Mouse (Mus musculus): ENCODE measurements around the gene Mn1.

Gene Mn1

GRCm38 (mm10) chr5:111416591-111417374 is at the start of gene Mn1:
Gene Mn1 (plus strand): TSS chr5:111417362.
- DNase-seq: peak; percentile 86

DNA sequence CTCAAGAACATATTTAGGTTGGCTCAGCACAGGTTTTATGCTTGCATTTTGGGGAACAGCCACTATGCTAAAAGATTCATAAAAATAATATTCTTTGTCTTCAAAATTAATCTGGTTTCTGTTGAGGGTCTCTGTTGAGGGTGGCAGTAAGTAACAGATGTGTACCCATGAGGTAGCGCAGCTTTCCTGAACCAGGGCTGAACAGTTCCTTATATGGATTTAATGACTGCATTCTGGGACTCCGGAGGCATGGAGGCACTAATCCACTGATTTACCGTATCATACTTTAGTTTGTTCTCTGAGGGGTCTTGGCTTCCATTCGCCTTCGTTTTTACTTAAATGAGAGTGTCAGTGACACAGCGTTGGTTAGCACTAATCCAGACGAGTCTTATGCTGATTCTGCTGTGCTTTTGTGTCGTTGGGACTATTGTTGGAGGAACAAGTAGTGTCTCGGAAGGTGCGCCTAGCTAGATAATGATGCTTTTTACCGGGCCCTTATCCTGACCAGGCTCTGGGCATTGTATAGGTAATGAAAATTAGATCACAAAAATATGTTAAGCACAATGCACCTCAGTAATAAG is 49.1 kb upstream of the Mn1 start:
- no peak for DNase-seq

- DNase-seq: no peak
Observed at GRCm38 (mm10) chr5:111368576-111368975, 48.6 kb upstream of the Mn1 start.

DNA sequence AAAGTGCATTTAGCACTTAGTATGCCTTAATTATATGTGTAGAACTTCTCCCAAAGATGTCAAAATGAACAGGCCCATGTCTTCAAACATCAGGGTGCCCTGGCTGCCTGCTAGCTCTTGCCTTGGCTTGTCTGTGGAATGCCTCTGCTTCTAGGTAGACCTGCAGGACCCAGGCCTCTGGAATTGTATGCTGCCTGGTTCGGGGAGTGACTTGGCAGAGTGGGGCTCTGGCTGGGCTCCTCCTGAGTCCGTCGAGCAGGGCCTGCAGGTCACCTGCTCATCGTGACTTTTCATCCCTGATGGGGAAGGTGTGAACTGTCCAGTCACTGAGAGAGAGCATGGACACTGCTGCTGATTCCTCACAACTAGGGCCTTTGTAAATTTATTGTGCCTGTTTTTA is 41.5 kb upstream of the Mn1 start:
- DNase-seq: peak; percentile 68

DNA sequence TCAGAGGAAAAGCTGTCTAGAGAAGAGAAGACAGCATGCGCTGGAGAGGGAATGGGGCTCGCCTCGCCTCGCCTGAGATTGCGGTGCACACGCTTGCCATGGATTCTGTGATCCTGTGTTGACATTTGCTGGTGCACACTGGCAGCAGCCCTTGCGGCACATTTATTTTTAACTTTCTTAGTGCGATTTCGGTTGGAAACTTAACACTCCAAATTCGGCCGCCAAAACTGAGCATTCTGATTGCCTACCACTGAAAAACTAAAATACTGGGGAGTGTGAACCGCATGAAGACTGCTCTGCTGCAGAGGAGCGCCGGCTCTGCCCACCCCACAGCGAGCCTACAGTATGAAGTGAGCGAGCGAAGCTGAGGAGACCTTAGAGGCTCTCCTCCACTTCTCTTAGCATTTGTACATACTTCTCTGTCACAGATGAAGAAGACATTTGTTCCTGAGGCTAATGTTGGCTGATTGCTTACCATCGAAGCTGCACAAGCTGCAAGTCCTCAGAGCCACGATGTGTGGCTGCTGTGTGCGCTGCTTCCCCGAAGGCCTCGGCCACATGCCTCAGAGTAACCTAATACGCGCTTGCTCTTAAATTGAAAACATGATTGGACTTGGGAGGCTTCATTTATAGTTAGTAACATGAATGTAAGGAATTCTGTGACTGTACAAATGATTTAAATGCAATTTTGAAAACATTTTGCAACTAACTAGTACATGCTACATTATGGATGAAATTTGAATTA is 40.7 kb upstream of the Mn1 start:
- no peak for DNase-seq

DNA sequence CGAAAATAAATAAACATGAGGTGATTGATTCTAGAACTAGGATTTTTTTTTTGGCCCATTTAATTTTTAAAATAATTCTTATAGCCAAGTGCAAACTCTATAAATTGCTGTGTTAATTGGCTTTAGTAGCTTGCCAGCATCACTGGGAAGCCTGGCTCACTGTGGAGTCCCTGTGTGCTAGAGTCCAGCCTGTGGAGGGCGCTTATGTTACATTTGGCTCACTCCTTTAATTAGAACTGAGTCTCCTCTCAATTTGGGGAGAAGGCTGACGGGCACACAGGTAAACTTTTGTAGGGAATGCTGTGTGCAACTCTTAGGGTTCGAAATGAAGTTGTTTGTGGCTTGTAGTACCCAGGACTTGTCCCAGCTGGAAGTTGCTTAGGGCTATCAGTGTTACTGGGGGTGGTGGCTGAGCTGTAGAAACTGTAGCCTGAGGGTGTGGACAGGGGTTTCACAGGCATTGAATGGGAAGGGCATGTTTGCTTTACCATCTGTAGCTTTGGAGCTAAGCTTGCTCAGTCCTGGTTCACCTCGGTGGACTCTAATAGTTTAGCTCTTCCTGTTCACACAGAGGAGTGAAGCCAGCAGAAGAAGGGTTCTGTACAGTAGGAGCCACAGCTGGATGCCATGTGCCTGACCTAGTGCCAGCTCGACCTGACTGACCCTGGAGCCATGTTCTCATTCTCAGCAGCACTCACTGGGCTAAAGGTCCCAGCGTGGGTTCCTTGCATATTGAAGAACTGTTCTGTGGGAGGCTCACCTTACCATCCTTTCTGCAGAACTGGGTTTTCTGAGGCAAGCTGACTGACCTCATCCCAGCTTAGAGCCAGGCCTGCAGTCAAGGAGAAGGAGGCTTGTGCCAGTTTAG is 38.8 kb upstream of the Mn1 start:
- DNase-seq: peak; percentile 47

- DNase-seq: no peak
Observed at GRCm38 (mm10) chr5:111383335-111383734, 33.8 kb upstream of the Mn1 start.

GRCm38 (mm10) chr5:111390911-111391310 is 26.3 kb upstream of the Mn1 start:
- DNase-seq: no peak

DNA sequence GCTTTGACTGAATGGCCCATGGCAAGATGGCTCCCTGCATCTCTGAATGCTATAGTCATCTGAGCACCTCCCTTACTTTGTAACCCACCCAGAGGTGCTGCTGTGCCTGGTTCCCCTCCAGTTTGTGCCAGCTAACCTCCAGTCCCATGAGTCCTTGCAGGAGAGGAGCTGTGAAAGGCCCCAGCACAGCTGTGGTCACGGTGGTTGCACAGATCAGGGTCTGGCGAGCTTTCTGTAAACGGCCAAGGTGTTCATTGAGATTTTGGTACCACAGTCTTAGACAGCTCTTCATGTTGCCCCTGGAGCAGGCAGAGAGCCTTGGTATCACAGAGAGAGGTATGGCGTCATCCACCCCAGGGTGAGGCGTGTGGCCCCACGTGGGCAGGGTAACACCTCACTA is 25.7 kb upstream of the Mn1 start:
- no peak for DNase-seq

DNA sequence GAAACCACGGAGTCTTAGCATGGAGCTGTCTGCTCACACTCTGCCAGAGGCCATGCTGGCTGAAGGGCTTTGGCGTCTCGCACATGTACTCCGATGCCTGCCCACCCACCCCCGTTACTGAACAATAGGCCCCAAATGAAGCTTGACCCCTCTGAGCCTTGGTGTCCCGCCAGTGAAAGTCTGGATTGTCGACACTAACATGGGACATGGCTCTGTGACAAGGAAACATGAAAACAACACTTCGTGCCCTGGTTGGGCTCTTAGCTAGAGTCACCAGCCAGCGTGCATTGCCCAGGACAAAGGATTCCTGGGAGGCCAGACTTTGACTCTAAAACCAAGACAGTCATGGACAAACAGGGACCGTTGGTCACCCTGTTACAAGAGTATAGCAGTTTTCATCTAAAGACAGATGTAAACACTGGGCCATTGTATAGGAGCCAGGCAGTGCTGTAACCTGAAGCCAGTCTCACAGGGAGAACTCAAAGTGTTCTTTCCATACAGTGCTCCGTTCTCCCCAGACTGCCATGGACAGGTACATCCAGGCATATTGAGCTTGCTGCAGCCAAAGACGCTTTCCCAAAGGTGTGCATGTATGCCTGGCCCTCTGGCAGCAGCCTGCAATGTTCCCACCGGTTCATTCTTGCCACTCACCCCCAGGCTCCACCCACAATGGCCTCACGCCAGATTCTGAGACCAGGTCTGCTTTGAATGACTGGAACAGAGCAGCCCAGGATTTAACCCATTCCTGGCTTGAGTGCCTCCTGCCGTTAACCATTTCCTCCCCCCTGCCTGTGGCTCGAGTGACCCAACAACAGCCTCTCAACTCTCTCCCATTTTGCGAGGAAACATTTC is 23.6 kb upstream of the Mn1 start:
- DNase-seq: peak; percentile 74

DNA sequence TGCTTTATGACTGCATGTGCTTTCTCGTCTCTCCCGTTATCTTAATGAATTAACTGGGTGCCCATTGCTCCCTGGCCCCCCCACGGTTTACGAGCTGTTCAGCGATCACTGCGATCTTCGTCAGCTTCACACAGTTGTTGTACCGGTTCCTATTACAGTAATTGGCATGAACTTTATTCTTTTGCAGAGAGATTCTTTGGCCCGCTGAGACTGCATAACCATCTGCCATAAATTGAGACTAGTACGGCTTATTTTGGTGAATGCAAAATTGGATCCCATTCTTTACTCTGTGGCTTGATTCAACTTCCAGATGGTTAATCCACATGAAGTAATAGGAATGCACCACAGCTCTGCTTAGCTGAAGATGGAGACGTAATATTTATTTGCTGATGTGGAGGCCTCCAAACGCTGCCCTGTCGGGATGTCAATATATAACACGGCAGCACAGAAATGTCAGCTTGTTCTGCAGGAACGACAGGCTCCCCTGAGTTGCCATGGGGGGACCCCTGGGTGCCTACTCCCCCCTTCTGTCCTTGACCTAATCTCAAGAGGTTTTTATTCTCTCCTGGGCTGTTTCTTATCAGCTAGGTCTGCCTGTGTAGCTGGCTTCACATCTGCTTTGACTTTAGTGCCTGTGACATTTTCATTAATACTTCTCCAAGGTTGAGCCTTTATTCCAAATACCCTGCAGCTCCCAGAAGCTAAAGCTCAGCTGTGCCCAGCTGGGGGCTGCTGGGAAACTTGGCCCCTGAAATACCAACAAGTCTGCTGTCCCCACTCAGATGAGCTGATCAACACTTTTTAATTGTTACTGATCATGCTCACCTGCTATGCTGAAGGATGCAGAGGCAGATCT is 22.7 kb upstream of the Mn1 start:
- no peak for DNase-seq

- DNase-seq: no peak
Observed at GRCm38 (mm10) chr5:111395771-111396170, 21.4 kb upstream of the Mn1 start.

DNA sequence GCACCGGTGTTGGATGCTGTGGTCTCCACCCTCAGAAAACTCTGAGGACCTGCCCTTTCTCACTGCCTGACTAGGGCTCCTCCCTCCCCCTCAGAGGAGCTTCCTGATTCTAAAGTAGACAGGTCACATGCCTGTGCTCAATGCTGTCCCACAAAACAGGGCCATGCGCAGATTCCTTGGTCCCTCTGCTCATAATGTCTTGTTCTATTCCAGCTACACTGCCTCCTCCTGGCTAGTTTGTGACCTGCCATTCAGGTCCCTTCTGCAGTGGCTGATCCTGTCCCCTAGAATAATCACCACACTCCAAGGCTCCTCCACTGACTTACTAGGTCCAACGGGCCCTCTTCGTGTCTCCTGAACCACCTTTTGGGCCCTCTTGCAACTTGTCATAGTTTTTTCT is 21.0 kb upstream of the Mn1 start:
- DNase-seq: no peak

- no peak for DNase-seq
Observed at GRCm38 (mm10) chr5:111398471-111398870, 18.7 kb upstream of the Mn1 start.

DNA sequence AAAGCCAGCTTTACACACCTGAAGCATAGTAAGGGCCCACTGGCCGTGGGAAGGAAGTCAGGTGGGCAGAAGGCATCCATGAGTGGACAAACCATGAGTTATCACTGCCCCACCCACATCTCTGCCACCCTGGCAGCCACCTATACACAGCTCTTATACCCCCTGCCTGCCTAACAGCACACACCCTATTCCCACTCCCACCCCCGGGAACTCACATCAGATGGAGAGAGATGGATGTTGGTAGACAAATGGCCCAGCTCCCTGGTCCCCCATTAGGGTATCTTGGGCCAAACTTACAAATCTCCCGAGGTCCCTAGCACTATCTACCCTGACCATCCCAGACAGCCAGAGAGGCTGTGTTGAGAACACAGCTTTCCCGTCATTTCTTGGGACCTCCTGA is 17.9 kb upstream of the Mn1 start:
- no peak for DNase-seq

- DNase-seq: no peak
Observed at GRCm38 (mm10) chr5:111401879-111402650, 15.1 kb upstream of the Mn1 start.

- no peak for DNase-seq
Observed at GRCm38 (mm10) chr5:111402651-111402996, 14.5 kb upstream of the Mn1 start.

- DNase-seq: no peak
Observed at GRCm38 (mm10) chr5:111404721-111405120, 12.4 kb upstream of the Mn1 start.

DNA sequence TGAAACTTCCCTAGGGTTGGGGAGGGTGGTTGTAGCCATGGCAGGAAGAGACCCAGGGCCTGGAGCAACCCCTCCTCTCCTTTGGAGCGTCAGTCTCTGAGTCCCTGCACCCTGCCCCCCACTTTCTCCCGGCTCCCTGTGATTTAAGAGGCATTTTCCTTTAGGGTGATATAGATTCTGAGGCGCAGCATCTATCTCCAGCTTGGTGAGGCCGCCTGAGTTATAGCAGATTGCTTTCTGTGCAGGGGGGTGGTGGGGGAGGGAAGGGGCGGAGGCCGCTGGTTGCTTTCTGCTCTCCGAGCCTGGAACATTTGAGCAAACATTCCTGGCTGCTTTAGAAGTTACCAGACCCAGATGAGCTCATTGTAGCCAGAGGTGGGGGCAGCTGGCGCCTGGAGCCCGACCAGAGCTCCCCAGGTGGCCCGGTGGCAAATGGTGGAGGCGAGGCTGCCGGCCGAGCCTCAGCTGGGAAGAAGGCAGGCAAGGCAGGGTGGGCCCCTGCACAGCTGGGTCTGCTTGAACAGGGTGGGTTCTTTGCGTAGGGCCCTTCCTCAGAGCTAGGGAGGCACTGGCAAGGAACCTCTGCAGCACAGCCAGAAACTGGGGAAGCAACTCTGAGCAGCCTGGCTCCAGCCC is 8.6 kb upstream of the Mn1 start:
- DNase-seq: no peak

Data from kidney, adult 9 months (tissue).